Mouse (Mus musculus) liver, embryonic 14.5 days (tissue): ENCODE data around the gene Cabp1.

Experiments used
- CTCF ChIP-seq: IDR thresholded peaks from 2 replicates; pipeline ENCODE4 v1.5.1; 2016; ENCODE audit warnings: antibody characterized with exemption, low read depth, control low read depth
- EP300 ChIP-seq: IDR thresholded peaks from 2 replicates; pipeline ENCODE4 v1.6.1; 2016; ENCODE audit warnings: antibody characterized with exemption, low read depth

DNA sequence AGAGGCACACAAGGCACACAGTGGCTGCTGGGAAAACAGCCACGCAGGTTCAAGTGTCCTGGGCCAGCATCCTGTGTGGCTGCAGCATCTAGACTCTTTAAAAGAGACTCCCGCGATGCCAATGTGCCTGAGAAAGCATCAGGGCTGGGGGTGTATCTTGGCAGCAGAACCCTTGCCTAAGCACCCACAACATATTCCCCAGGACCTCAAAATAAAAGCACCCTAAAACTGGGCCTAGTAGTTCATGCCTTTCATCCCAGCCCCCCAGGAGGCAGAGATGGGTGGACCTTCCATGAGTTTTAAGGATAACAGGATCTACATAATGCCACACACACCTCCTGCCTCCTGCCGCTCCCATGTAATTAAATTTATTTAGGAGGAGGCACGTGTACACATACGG lies 40.3 kb upstream of the Cabp1 start:
- TF ChIP-seq CTCF (no peak), EP300 (no peak)
